Mouse (Mus musculus) kidney, postnatal 25 days (tissue): ENCODE measurements around the gene Dysf.
"Not testable (repeated sequence)": the region's sequence is repeated elsewhere in the genome, so short reads cannot be mapped to it uniquely, and the experiment has no call there.

Experiments used
- DNase-seq, 2 experiments: peaks; one replicate each; pipeline ENCODE4 v3.0.0; 2021; ENCODE audit warnings: mixed read lengths in 2 of 2

Gene Dysf

DNA sequence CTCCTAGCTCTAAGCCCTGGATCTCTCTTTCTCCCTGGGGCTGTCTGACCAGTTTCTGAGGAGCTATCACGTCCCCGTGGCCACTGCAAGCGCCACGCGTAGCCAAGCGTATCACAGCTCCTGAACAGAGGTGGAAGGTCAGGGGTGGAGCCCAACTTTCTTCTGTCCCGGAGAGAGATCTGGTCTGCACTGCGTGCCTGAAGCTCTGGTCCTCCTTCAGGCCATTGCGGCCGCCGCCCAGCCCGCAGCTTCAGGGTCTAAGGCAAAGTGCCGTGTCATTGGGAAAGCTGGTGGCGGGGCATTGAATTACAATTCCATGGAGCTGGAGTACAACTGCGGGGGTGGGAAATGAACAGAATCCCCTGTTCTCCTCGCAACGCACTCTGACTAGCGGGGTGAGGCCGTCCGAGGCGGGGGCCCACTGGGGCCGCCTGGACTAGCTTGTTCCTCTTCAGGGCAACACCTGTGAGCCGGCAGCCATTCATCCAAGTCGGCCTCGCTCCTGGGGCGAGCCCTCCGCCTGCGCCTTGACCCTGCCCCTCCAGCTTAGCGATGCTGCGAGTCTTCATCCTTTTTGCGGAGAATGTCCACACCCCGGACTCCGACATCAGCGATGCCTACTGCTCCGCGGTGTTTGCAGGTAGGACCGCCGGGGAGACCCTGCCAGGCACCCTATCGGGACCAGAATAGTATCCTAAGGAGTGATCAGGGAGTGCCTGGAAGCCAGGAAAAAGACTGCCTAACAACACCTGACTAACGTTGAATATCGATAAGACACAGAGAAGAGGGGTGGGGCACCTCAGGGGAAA is at the start of gene Dysf:
TSS of gene Dysf (plus strand) at position 228 of the 809 bp plus-strand sequence.
- peak; percentile 64 to 80 for DNase-seq

DNA sequence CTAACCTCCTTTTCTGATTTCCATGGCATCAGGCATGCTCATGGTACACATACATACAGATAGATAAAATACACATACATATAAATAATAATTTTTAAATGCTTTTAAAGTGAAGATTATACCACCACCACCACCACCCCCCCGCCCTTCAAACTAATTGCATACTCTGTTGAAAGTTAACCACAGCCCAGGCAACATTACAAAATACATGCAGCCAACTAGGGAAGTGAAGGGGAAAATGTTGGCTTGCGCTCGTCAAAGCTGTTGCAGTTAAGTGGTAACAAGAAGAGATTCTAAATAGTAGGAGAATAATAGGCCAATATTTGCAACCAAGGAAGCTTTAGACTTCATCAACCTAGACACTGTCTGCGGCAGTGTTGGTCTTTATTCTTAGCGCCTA is 20.7 kb upstream of the Dysf start:
- no peak for DNase-seq

- DNase-seq: no peak
These were observed 5.7 kb upstream of the Dysf start for GRCm38 (mm10) chr6:84002716-84003115.

DNA sequence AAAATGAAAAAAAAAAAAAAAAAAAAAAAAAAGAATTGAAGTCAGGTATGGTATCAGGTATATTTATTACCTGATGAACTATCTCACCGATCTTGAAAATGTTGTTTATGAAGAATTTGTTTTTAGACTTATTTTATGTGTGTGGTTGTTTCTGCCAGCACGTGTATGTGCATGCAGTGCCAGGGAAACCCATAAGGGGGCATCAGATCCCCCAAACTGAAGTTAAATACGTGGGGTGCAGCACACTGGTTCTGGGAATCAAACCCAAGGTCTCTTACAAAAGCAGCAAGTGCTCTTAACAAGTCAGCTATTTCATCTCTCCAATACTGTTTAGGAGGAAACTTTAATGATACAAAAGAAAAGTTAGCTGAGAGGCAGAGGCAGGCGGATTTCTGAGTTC is 4.1 kb upstream of the Dysf start:
- no peak for DNase-seq

GRCm38 (mm10) chr6:84009172-84009872 is 932 bp downstream of the Dysf start:
- peak; percentile 22 to 44 for DNase-seq

GRCm38 (mm10) chr6:84009915-84010302 is 1.5 kb downstream of the Dysf start:
- DNase-seq: no peak

DNA sequence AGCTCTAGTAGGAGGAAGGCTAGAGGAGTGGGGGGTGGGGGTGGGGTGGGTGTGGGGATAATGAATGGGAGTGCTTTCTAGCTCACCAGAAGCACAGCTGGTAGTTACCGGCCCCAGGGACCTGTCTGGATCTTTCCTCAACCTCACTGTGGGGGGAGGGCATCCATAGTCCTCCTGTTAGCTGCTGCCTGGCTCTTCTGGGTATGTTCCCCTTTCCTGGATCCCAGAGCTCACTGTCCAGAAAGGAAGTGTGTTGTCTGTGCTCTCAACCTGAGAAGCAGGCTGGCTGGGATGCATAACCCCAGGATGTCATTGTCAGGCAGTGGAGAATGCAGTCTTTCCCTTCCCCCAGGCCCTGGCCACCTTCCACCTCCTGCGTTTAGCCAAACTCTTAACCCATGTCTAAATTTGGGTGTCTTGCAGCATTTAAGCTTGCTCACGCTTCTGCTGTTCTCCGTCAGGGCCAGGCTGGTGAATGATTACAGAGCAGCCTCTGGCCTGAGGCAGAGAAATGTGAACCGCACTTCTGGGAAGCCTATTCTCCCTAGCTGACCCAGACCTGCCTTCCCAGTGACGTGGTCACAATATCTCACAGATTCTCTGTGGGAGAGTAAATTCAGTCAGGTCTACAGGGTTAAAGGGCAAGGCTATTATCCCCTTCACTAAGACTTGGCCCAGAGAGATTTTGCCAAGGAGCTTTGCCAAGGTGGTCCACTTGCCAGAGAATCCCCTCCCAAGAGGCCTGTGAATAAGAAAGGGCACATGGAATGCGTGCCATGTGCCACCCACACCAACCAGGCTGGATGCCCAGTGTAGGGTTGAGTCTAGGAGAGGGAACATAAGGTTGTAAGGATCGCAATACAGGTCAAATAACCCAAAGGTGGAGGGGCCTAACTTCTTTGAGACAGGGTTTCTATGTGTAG is 2.2 kb downstream of the Dysf start:
- peak; percentile 82 to 93 for DNase-seq

DNA sequence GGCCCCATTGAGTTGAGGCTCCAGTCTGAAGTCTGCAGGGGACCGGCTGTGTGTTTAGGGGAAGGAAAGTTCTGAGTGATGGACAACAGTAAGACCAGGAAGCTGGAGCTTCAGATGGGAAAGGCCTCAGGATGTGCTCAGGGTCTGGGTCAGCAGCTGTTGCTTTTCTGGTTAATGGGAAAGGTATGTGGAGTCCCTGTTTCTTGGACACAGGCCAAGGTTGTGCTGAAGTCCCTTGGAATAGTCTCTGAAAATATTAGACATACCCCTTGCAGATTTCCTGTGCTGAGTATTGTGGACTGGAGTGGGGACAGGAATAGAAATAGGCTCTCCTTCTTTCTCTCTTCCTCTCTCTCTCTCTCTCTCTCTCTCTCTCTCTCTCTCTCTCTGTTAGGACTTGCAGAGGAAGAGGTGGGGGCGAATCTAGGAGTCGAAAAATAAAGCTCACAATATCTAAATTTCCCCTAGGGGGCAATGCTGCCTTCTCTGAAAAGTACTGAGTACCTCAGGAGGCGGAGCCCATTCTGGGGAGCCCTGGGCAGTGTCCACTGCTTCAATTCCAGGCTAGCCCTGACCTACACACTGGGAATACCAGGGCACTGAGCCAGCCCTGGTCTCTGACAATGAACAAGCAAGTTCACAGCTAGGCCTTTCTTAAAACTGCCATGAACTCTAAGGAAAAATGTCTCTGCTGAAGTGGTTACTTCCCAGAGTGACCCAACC is 6.7 kb downstream of the Dysf start:
- peak; percentile 81 to 87 for DNase-seq

DNA sequence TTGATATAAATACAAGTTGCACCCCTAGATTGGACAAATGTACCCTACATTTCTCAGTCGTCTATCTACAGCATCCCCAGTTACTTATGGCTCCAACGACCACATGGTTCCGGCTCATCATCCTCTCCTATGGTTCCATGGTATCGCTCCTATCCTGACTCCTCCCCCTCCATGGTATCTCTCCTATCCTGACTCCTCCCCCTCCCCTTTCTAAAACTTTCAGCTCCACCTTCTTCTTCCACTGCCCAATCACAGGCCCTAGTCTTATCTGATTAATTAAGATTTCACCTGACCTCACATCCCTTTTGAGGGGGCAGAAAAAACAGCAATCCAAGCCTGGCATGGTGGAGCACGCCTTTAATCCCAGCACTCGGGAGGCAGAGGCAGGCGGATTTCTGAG is 8.5 kb downstream of the Dysf start:
- DNase-seq: no peak

- DNase-seq: no peak
These were observed 9.0 kb downstream of the Dysf start for GRCm38 (mm10) chr6:84017392-84017791.

- DNase-seq: peak; percentile 83 to 89
These were observed 10.6 kb downstream of the Dysf start for GRCm38 (mm10) chr6:84018906-84019550.

- DNase-seq: peak; percentile 40 to 64
These were observed 11.6 kb downstream of the Dysf start for GRCm38 (mm10) chr6:84020002-84020401.

- DNase-seq: no peak
These were observed 13.6 kb downstream of the Dysf start for GRCm38 (mm10) chr6:84021990-84022389.

DNA sequence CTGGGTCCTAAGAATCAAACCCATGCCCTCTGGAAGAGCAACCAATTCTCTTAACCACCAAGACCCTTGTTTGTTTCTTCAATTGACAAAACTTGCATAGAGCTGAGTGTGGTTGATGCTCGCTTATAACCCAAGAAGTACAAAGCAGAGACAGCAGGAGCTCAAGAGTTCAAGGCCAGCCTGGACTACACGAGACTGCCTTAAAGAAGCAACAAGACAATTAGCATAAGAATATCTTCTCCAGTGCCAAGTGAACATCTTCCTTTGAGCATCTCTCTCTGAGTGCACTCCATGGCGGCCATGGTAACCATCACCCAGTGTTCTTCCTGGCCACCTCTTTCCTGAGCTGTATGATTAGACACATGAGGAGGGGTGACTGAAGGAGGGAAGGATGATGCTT is 17.2 kb downstream of the Dysf start:
- DNase-seq: no peak

GRCm38 (mm10) chr6:84028791-84029190 is 20.4 kb downstream of the Dysf start:
- DNase-seq: no peak

GRCm38 (mm10) chr6:84029775-84030174 is 21.4 kb downstream of the Dysf start:
- no peak for DNase-seq

DNA sequence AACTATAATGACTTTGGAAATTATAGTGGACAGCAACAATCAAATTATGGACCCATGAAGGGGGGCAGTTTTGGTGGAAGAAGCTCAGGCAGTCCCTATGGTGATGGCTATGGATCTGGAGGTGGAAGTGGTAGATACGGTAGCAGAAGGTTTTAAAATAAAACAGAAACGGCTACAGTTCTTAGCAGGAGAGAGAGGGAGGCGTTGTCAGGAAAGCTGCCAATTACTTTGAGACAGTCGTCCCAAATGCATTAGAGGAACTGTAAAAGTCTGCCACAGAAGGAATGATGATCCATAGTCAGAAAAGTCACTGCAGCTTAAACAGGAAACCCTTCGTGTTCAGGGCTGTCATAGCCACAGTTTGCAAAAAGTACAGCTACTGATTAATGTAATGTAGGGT is 24.1 kb downstream of the Dysf start:
- DNase-seq: not testable (repeated sequence)

- no peak for DNase-seq
These were observed 35.0 kb downstream of the Dysf start for GRCm38 (mm10) chr6:84043251-84043940.

GRCm38 (mm10) chr6:84044679-84045078 is 36.3 kb downstream of the Dysf start:
- DNase-seq: no peak

DNA sequence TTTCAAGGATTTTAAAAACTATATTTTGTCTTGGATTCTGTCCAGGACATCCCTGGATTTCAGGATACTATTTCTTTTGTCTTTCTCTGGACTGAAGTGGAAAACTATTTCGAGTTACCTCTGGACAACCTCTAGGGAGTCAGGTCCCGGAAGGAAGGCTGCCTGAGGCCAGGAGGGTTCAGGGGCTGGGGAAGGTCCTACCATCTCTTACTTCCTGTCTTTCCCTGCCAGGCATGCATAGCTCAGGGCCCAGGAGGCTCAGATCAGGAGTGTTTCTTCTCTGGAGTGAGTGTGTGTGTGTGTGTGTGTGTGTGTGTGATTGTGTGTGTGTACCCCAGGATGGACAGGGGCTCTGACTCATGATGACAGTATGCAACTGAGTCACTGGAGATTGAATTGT is 40.5 kb downstream of the Dysf start:
- DNase-seq: peak; percentile 57 to 84

GRCm38 (mm10) chr6:84050238-84050637 is 41.8 kb downstream of the Dysf start:
- no peak for DNase-seq
